Mouse (Mus musculus) lung, postnatal 36 days (tissue): ENCODE data around the gene Gabrb2.

Experiments
- DNase-seq: peaks from one replicate; pipeline ENCODE4 v3.0.0; 2022; ENCODE audit warnings: mixed read lengths

Gabrb2 gene

DNA sequence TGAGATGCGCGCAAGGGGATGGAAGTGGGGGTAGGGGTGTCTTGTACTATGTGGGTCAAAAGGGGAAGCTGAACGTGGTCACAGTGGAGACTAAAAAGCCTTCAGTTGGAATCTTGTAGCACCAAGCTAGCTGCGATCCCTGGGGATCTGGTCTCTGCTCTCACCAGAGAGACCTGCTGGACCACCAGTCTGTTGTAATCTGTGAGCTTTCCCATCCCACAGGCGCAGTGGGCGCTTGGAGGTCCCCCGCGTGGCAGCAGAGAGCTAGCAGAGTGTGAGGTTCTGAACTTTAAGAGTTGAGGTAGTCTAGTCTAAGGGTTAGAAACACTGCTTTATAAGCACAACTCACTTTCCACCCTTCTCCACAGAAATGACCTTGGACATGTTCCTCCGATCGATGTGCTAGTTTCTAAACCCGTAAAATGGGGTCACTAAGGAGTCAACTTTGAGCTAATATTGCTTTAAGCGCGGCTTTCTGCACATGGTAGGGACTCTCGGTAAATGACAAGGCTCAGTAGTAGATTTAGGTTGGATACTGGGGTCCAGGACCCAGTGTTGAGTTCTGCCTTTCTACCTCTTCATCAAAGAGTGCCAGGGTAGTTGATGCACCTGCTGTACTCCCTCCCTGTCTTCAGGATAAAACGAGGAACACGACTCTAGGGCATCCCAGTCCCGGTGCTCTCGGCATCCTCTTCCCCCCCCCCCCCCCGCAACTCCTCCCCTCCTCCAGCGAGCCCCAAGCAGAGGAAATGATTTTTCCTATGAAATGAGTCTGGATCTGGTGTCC, at the start of gene Gabrb2:
Gene Gabrb2, plus strand, starts transcription at position 762 of the 787 bp plus-strand sequence.
- DNase-seq: no peak

DNA sequence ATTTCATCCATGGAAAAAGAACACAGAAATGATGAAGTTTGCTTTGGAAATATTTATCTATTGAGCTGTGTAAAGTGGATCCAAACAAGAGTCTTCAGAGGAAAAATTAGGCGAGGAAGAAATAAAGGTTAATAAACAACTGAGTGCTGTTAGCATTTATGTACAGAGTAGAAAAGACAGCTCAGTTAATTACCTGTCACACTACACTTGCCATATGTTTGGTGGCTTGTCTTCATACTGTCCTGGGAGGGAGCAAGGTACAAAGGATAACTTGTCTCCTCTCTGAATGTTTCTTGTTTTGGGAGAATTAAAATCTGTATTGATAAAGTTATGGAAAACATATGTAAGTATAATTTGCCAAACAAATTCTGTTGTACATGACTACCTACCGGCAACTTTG, 40.6 kb upstream of the Gabrb2 start:
- DNase-seq: no peak

DNA sequence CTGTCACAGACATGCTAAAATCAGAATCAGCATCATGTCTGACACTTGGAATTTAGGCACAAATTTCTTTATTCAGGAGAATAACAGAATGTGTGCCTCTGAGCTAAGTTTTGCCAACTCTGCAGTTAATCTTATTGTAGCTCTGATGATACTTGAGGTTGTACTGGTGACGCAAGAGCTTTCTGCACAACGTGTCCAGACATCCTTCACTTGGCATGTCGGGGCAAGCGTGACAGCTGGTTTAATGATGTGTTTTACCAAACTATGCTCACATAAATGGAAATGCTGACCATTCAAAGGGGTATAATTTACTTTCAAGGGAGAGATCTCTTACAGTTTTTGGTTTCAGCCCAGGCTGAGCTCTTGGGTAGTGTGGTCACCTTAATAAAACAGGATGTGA, 33.1 kb upstream of the Gabrb2 start:
- DNase-seq: no peak

DNA sequence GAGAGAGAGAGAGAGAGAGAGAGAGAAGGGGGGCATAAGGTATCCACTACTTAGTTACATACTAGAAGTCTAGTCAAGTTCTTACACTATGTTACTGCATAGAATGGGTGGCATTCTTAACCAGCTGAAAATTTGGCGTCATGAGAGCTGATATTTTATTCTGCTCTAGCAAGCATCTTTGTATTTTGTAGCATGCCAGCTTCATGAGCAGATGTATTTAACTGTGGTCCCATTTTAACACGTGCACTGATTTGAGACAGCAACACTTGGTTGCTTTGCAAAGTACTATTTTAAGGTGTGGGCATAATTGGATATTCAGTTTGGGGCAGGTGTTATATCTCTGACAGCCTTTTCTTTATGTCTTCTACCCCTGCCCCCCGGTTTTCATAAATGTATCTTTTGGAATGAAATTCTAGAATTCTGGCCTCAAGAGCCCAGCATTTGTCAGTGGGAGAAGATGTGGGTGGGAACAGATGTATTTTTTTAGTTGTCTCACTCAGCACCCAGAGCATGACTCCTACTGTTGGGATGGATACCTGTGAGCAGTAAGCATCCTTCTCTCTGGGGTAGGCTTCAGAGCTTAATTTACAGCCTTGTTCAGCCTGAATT, 28.8 kb upstream of the Gabrb2 start:
- DNase-seq: no peak

DNA sequence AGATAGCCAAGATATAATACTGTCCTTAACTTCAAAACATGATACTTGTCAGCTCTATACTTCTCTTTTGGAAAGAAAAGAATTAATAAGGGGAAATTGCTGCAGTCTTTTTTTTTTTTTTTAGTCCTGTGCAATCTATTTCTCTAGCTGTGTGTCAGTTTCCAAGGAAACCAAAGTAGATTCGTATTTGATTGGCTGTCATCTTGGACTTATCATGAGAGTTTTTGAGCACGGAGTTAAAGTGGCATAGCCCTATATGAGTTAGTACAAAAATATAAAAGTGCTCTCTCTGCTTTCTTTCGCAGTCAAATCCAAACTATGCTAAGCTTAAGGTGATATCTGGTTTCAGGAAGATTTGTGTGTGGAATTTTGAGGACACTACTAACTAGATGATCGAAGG, 26.1 kb upstream of the Gabrb2 start:
- DNase-seq: no peak

GRCm38 (mm10) chr11:42419791-42420633, 455 bp downstream of the Gabrb2 start:
- no peak for DNase-seq

DNA sequence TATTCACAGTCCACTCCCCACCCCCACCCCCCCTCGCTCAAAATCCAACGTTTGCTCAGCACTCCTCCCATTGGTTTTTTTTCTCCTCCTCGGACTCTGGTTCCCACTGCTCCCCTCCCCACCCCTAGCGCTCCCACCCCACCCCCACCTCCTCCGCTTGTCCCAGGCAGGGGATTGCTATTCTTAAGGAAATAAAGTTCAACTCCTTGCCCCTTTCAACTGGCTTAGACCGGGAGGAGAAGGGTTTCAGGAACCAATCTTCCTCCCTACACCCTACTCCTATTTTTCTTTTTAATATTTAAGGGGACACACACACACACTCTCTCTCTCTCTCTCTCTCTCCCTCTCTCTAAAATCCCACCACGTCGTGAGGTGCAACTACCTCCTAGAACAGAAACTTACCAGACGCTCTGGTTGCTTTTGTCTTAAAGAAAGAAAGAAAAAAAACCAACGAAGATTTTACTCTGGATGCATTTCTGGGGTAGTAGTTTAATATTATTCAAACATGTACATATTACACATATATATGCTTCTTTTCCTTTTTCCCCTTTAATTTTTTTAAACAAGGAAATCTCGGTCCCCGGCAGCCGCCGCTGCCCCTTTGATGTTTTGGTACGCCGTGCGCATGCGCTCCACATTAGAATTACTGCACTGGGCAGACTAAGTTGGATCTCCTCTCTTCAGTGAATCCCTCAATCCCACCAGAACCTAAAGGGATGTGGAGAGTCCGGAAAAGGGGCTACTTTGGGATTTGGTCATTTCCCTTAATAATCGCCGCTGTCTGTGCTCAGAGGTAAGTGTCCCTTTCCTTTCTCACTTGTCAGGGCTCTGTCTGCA, 1.3 kb downstream of the Gabrb2 start:
- peak; percentile 1 for DNase-seq

GRCm38 (mm10) chr11:42423231-42423630, 3.7 kb downstream of the Gabrb2 start:
- DNase-seq: no peak

DNA sequence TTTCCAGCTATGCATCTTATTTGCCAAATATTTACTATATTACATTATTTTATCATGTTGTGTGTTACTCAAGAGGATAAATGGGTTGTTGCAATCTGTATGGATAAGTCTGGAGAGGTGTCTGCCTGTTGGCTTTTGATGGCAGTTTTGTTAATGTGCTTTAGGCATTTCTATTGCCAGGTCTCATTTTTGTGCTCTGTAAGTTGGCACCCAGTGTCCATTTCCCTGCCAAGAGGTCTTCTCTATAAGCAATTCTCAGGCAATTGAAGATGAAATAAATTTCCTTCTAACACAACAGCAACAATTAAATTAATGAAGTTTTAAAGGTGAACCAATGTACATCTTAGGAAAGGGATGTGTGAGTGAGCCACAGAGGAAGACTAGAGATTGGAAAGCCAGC, 11.9 kb downstream of the Gabrb2 start:
- DNase-seq: no peak

DNA sequence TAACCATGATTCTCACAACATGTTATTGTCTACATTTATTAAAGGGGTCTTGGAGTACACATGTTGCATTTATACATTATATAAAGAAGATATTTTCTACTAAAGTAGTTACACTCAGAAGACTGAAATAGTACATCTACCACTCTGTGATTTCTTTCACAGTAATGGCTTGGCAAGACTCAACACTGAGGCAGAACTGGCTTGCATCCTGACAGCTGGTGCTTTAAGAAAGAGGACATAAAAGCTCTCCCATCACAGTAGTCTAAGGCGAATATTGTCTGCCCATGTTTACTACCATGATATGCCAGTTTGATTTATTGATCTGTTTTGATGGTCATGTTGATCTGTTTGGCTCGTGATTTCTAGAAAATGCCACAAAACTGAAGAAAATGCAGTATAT, 19.4 kb downstream of the Gabrb2 start:
- DNase-seq: no peak

DNA sequence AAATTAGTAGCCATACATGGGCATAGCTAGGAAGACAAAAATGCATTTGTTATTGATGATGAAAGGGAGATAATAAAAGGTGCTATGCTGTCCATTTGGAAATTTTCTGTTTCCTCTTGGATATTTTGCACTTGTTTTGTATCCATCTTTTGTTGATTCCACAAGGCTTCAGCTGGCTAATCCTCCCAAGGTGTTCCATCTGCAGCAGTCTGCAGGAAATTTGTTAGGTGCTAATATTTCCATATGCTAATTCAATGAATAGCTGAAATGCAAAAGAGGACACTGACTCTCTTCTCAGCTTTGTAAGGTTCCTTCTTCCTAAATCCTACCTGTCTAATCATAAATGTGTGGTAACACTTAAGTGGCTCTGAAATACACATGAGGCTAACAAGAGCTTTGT, 24.1 kb downstream of the Gabrb2 start:
- DNase-seq: no peak

DNA sequence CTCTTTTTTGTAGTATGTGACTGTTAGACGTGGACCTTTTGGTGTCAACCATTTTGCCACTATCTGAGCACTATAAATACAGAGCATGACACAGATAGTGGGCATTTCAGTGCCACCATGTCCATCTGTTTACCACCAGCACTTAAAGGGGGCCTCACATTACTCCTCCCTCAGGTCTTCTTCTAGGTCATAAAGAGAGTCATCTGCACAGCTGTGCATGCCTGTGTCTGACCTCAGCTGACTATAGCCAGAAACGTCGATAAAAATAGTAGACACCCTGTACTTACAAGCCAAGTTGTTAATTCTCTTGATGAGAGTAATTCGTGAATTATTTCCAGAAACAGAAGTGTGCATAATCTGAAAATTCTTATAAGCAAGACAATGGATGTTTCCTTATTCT, 29.4 kb downstream of the Gabrb2 start:
- DNase-seq: no peak

DNA sequence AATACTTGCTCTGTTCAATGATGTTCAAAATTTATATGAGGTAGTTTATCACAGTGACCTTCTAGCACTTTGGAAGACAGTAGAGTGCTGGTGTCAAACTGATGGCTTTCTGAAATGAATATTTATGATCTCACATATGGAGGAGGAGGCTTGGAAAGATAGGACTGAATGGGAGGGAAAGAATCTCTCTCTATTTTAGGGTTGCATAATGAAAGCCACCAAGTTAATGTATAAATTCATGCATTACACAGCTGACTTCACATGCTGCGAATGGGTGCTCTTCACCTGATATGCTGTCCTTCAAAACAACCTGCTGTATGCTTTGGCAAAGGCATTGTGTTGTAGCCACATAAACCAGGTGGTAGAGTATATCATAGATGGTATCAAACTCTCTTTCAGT, 44.6 kb downstream of the Gabrb2 start:
- no peak for DNase-seq

DNA sequence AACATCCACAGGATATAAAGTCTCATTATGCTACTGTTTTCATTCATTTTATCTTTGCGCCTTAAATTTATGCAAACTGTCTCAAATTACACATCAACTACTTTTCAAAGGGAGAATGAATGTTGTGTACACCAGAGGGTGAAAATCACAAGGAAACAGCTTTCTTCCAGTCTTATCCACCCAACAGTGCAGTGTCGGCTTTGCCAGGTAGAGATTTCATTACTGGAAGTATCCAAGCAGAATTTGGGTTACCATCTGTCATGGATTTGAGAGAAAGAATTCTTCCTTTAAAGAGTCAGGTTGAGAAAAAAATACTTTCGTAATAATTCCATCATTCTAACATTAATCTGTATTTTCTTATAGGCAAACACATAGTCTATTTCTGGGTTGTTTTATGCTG, 48.8 kb downstream of the Gabrb2 start:
- no peak for DNase-seq

GRCm38 (mm10) chr11:42474523-42474922, 55.0 kb downstream of the Gabrb2 start:
- no peak for DNase-seq

DNA sequence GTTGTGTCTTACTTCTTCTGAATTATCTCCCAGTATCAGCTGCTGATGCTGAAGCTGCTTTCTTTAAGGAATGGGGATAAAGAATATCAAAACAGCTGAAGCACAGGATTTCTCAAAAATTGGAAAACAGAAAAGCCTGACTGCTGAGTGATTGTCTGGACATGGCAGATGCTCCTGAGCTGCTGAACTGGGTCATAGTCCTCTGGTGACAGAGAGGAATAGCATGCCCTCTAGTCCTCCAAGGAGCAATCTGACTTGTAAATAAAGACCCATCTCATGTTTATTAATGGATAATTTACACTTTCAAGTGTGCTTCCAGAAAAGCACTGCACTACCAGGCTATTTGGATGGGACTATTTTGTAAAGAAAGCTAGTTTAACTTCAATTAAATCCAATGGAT, 68.1 kb downstream of the Gabrb2 start:
- no peak for DNase-seq

GRCm38 (mm10) chr11:42501166-42501565, 81.6 kb downstream of the Gabrb2 start:
- DNase-seq: no peak

- DNase-seq: no peak
These were observed 85.9 kb downstream of the Gabrb2 start for GRCm38 (mm10) chr11:42505436-42505835.

GRCm38 (mm10) chr11:42505911-42506310, 86.4 kb downstream of the Gabrb2 start:
- DNase-seq: no peak

- DNase-seq: no peak
These were observed 102.4 kb downstream of the Gabrb2 start for GRCm38 (mm10) chr11:42521960-42522359.

DNA sequence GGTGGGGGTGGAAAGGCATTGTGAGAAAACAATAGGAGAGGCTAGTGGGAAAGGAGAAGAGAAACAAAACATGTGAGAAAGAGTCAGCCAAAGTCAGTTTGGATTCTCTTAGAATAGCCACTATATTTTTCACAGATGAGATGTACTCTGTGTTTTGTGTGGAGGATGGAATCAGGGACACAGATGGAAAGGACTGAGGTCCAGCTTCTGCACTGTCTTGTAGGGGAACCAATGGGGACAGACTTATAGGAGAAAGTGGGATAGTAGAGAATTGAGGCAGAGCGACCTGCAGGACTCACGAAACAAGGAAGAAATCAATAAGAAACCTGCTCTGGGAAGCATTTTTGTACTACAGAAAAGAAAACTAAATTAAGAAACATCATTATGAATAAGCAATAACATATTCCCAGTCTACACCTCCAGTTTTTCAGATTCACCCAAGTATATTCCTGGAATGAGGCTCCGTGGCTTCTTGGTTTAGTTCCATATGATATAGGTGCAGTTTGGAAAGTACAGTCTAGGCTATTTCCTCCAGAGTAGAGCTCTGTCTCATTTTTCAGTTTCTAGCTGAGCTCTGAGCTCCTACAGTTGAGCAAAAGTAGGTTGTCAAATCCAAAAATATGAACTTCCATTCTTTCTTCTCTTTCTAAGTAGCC, 108.8 kb downstream of the Gabrb2 start:
- no peak for DNase-seq

- DNase-seq: no peak
These were observed 113.0 kb downstream of the Gabrb2 start for GRCm38 (mm10) chr11:42532577-42532976.
